Mouse (Mus musculus): ENCODE measurements at regions not wholly inside any gene's neighbourhood (a gene's known extent, or its start where the extent isn't known, plus 50 kb on each side); places are given as distances from the start of the nearest gene placed in this dataset.

DNA sequence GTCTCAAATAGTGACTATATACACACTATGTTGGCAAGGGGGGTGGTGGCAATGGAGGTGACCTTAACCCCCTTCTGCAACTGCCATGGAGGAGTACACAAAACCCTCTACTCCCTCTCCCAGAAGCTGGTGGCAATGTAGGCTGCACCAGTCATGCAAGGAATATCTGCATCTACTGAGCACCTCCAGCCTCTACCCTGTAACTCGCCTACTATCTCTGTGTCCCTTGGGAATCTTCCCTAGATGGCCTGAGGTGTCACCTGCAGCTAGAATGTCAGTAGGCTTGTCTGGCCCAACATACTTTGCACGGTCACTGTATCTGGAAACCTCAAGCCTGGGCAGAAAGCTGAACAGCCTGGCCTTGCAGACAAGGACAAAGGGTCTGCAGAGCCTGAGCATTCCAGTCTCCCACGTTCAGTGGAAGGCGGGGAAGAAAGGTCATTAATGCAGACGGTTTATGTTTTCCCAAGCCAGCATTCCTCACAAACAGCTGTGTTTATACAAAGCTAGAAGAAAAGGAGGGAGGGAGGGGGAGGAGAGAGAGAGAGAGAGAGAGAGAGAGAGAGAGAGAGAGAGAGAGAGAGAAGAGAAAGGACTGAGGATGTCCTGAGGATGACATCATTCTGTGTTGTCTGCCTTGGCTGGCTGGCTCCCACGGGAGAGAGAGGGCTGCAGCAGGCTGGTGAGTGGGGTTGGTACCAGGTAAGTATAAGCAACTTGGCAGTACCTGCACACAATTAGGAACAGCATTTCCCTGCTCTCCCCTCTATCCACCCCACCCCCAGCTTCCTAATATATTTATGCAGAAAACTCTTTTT lies 380.3 kb downstream of the Tns1 start:
- DNase-seq, result no peak
- intact Hi-C loops (cut with DNase I), result no loop called here

DNA sequence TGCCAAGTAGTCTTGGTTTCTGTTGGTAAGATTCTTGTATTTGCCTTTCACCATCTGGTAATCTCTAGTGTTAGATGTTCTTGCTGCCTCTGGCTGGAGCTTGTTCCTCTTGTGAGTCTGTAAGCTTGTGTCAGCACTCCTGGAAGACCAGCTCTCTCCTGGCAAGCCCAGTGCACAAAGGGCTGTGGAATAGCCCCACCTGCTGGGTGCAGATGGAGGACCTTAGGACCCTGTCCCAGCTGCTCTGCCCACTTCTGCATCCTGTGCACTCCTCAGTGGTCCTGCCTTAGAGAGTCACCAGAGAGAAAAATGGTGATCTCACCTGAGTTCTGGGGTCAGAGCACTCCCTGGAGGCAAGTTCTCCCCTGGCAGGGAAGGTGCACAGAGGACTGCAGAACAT lies 387.2 kb downstream of the Tns1 start:
- intact Hi-C loops (cut with DNase I), result loop anchor here (10.0 kb wide), 1 partner anchor 462 kb away; no protein-coding TSS in a partner anchor
- peak in 1 of 2 experiments; percentile 45 for DNase-seq

DNA sequence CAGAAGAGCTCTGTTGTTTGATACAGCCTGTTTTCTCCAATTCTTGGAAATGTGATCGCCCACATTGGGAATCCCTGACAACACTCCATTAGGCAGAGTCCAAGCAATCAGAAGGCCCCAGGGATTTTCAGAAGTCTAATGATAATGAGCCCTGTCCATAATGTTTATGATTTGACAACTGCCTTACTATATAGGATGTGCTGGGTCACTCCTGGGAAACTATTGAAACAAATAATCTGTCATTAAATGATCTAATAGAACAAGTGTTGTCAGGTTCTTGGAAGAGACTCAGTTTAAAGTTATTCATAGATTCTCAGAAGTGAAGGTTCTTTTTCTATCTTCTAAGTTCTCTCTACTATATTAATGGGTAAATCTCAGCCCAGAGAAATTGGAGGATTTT lies 395.9 kb downstream of the Tns1 start:
- no peak for DNase-seq
- intact Hi-C loops (cut with DNase I), result no loop called here

DNA sequence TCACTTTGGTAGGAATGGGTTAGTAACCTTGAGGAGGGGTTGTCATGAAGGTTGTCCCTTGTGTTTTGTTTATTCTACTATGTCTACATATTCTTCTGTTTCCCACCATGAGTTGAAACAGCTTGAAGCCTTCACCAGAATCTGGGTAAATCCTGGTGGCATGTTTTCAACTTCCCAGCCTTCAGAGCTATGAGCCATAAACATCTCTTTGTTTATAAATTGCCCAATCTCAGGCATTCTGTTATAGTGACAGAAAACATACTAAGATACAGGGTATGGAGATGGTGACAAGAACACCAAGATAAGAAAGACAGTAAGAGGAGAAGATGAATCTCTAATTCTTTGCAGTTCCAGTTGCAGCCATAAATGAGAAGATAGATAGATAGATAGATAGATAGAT lies 396.5 kb downstream of the Tns1 start:
- intact Hi-C loops (cut with DNase I), result no loop called here
- DNase-seq, result no peak

DNA sequence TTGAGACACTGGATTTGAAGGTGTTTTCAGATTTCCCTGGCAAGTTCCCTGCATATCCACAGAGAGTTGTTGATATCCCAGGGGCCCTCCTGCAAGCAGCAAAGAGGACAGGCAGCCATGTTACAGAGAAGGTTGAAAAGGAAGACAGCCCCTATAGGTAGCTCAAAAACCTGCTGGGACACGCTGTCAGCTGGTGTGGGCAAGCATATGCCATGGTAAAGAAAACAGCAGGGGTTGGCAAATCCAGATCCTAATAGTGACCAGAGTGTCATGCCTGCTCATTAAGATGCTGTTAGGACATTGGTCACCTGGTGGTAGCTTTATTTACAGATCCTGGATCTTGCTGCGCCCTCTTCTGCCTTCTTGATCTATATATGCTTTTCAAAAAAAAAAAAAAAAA lies 397.6 kb downstream of the Tns1 start:
- DNase-seq, result no peak
- intact Hi-C loops (cut with DNase I), result no loop called here

DNA sequence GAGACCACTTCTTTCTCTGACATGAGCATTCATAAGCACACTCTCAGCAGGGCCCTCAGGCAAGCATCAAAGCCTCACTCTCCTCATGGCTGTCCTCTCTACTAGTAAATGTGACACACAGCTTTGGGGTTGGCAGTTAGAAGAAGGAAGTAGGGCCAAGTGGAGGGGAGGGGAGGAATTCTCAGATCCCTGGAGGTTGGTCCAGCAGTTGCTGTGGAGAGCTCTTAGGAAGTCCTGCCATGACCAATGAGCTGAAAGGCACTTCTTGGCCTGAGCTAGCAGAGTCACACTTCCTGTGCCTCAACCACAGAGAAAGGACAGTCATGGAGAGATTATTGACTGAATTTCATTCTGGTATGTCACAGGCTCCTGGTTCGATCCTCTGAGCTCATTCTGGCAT lies 398.8 kb downstream of the Tns1 start:
- no peak for DNase-seq
- intact Hi-C loops (cut with DNase I), result no loop called here

DNA sequence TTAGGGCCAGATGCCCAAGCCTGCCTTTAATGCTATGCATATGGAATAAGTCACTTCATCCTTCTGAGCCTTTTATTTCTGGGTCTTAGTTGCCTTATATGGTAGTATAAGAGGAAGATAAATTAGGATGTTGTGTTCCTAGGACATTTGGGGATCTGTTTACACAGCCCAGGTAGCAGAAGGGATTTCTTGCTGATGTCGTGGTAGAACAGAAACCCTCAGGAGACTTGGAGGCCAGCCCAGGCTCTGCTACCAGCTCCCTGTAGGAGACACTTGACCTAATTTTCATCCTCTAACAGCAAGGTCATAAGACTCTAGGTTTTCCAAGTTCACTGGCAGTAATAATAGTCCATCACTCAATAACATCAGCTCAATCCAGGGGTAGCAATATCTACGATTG lies 399.7 kb downstream of the Tns1 start:
- DNase-seq, result no peak
- intact Hi-C loops (cut with DNase I), result no loop called here

DNA sequence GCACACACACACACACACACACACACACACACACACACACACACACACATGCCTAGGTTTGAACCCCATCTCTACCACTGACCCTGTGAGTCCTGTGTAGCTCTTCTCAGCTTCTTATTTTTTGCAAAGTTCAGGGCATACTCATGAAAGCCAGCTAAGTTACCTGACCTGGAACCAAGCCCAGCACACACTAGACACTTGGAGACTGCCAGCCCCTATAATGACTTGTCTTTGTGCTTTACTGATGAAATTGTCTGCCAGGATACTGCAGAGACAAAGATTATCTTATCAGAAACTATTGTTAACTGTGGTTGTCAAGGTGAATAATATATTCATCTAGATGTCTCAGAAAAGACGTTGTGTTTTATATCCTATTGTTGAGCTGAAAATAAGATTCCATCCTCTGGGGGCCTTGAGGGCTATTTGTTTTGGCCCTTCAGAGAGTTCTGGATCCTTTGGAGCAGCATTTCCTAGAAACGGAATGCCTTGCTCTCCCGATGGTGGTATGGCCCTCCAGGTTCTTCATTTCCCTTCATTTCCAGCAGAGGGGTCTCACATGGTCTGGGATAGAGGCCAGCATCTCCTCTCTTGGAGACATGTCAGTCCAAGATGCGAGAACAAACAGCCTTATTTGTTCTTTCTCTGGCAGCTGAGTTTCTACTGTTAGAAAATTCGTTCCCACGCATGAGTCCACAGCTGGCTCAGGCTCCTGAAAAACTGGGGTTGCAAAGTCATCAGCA lies 402.6 kb downstream of the Tns1 start:
- intact Hi-C loops (cut with DNase I), result no loop called here
- DNase-seq, result no peak

DNA sequence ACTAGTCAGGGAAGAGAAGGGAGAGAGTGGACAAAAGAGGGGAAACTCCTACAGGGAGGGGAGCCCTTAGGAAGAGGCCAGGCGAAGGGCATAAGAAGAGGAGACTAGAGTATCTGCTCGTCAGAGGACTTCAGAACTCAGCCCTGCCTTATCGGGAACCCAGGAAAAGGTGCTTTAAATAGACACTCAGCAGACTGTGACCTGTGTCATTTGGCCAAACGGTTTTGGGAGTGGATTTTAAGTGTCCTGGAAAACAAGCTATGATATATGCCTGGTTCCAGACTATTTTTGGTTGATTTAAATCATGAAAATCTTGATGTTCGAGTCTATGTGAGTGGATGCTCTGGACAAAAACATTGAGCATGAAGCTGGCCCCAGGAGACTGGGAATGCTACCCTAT lies 405.8 kb downstream of the Tns1 start:
- no peak for DNase-seq
- intact Hi-C loops (cut with DNase I), result loop anchor here (5.0 kb wide), 1 partner anchor 46 kb away; no protein-coding TSS in a partner anchor

DNA sequence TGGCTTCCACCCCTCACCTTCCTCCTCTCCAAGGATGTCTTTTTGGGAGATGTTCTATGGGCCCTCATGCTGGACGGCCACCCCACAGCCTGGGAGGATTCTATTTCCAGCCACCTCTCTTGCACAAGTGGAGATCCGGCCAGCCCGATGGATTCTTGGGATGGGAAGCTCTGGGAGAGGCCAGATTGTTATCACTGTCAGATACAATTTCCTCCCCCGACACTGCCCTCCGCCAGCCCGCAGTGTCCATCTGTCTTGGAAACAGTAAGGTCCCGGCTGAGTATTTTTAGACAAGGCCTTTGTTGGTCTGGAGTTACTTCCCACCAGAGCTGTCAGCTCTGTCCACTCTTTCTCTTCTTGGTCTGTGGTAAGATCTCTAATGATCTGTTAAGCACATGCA lies 406.8 kb downstream of the Tns1 start:
- intact Hi-C loops (cut with DNase I), result loop anchor here (5.0 kb wide), 1 partner anchor 45 kb away; no protein-coding TSS in a partner anchor

DNA sequence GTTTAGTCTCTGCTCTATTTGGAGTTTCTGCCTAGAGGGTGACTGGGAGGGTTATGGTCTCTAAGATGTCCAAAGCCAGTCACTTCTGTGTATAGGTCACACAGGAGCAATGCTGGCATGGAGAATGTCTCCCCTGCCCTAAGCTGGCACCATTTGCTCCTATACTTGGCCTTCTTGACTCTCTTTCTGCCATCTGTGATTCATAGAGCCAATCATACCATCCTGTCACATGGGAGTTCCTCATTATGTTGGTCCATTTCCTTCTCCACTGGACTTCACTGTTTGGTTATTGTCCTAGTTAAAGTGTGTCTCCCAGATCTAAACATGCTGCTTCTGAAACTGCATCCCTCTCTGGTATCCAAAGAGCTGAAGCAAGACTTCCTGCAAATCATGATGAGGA lies 407.3 kb downstream of the Tns1 start:
- intact Hi-C loops (cut with DNase I), result loop anchor here (5.0 kb wide), 1 partner anchor 45 kb away; no protein-coding TSS in a partner anchor
- DNase-seq, result no peak

More for the DNA sequence above, 406.8 kb downstream of the Tns1 start:
- DNase-seq, result no peak

DNA sequence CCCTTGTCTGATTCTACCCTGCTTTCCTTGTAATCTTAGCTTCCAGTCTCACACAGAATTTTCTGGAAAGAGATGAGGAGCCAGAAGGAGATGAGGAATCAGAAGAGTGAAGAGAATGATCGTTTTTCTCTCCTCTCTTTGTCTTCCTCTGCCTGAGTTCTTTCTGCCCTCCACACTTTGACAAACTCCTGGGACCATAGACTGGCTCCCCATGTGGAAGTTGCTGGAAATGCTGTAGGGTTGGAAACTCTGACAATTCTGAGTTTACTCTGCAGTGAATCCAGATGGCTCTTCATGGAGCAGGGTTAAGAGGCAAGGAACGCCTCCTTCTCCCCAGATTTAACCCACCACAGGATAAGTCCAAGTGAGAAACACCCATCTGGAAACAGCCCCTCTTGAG lies 408.7 kb downstream of the Tns1 start:
- intact Hi-C loops (cut with DNase I), result loop anchor here (5.0 kb wide), 1 partner anchor 43 kb away; no protein-coding TSS in a partner anchor

DNA sequence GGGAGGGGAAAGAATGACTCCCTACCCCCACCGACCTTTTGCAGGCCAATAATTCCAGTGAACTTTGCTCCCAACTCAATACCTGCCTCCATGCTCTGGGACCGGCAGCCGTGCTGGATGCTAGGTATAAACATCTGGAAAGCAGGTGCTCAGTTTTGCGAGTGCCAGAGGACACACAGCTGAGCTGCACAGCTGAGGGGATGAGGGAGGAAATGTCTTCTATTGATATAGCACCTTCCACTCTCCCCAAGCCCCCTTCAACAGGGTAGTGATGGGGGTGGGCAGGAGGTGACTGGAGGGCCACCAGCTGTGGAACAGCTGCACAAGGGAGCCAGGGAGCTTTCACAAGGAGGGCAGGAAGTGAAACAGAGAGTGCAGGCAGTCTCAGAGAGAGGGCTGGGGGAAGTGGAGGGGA lies 421.8 kb downstream of the Tns1 start:
- intact Hi-C loops (cut with DNase I), result no loop called here
- no peak for DNase-seq

More for the DNA sequence above, 408.7 kb downstream of the Tns1 start:
- DNase-seq, result no peak

DNA sequence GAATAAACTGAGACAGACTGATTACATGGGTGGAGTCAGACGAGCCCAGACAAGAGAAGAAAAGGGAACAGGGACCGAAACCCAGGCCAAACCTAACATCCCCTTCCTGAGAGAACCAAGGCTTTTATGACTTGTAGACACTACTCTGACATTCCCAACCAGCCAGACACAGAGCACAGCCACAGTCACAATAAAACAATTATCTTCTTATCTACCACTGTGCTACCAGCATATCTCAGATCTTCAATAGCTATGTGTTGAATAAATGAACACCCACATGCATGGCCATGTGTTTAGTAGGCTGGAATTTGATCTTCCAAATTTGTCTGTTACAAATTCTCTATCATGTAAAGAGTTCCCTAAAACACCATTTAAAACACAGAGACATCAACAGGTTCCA lies 430.7 kb downstream of the Tns1 start:
- no peak for DNase-seq
- intact Hi-C loops (cut with DNase I), result no loop called here

DNA sequence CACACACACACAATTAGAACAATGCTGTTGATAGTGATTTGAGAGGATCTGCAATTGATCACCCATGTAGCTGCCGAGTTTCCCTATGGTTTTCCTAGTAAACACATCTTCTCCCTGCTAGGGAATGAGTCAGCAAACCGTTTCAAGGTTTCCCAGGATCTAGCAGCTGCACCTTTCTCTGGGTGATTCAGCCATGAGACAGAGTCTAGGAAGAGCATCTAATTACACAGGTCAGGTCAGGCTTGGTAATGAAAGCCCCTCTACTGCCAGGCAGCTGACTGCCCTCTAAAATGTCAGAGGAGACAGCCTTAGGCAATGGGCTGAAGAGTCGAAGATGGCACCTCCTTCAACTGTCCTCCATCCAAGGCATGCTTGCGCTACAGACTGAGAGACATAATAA lies 438.5 kb downstream of the Tns1 start:
- no peak for DNase-seq
- intact Hi-C loops (cut with DNase I), result no loop called here

DNA sequence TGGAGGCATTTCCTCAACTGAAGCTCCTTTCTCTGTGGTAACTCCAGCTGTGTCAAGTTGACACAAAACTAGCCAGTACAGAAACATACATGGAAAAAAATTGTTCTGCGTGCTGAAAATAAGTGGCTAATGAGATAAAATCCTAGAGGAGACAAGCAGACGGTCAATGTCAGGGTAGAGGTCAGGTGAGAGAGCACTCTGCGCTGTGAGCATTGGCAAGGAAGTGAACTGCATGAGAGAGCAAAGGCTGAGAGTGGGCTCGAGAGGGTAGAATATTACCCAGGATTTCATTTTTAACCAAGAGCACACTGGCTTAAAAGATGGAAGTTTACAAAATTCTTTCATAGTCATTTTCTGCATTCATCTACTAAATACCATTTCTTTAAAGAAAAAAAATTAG lies 439.2 kb downstream of the Tns1 start:
- no peak for DNase-seq
- intact Hi-C loops (cut with DNase I), result no loop called here

DNA sequence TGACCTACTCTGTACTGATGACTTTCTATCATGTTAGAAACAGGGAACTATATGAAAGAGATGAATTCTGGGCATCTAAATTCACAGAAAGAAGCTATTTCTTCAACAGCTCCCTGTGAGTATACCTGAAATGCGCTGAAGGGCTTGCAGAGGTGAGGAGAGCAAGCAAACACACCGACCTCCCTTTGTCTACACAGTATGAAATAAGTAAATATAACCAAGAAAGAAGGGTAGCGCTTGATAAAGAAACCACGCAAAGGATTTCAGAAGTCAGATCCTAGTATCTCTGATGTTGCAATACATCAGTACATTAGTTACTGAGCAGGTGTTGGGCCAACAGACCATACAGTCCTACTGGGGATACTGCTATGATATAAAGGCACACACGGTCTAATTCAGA lies 440.1 kb downstream of the Tns1 start:
- DNase-seq, result no peak
- intact Hi-C loops (cut with DNase I), result no loop called here

DNA sequence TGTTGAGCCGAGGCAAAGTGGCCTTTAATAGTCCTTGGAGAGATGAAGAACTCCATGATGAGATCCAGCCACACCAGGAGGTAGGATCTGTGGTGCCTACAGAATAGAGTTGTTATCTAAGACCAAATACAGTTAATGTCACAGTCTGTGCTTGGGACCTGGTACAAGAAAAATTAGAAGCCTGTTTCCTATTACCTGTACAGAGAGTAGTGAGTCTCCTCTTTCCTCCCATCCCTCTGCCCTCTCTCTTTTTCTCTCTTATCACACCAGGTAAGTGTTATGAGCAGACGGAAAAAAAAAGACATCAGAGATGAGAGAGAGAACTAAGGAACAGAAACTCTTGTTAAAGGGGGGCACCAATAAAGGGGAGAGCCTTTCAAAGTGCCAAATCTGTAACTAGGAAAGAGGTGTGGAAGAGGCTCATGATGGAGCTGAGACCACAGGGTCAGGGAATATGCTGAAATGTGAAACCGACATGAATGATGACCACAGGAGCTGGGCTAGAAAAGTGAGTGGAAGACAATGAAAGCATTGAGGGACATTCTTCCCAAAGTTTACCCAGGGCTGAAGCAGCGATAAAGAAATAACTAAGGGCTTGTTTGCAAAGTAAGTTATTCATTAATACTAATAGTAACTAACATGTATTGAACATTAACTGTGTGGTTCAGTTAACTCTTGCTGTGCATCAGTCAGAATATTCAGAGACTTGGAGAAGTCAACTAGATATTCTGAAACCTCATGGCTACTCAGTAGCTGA lies 440.9 kb downstream of the Tns1 start:
- no peak for DNase-seq
- intact Hi-C loops (cut with DNase I), result no loop called here

DNA sequence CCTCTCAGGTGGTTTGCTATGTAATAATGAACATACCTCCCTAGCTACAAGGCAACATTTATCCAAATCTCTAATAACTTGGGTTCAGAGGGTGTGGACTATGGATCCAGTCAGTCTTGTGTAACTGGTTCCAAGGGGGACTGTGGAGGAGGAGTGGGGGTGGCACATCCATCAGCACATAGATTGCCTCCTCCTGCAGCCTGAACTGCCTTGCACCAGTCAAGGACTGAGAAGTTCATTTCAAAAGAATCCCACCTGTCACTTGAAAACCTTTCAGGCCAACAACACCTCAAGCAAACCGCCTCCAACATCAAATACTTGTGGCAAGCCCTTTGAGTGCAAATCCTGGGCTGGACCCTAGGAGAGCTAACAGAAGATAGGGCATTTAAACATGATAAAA lies 442.6 kb downstream of the Tns1 start:
- no peak for DNase-seq
- intact Hi-C loops (cut with DNase I), result no loop called here

DNA sequence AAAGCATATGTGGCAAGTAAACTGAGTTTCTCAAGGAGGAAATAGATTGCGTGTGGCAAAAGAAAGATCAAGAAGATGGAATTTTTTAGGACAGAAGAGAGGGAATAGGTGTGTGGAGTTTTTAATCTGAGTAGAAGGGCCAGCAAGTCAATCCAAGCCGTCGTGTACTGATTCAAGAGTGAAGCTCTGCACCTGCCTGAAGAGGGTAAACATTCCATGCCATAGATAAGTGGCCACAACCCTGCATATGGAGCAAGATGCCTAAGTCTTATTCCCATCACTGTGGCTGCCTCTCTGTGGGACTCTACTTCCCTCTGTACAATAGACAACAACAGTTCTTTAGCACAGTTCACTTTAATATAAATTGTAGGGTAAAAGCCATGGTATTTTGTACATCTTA lies 443.4 kb downstream of the Tns1 start:
- intact Hi-C loops (cut with DNase I), result no loop called here

DNA sequence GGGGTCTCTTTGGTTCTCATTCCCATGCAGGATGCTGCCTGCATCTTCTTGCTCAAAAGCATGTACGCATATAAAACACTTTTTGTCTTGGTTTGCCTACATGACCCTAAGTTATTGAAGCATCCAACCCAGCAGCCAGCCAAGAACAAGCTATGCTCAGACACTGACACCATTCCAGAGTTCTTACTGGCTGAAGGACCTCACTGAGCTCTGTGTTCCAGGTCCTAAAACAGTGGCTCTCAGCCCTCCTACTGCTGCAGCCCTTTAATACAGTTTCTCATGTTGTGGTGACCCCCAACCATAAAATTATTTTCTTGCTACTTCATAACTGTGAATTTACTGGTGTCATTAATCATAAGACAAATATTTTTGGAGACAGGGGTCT lies 450.4 kb downstream of the Tns1 start:
- no peak for DNase-seq
- intact Hi-C loops (cut with DNase I), result loop anchor here (5.0 kb wide), 1 partner anchor 43 kb away; no protein-coding TSS in a partner anchor

More for the DNA sequence above, 443.4 kb downstream of the Tns1 start:
- no peak for DNase-seq
